In the genomic region with DNA sequence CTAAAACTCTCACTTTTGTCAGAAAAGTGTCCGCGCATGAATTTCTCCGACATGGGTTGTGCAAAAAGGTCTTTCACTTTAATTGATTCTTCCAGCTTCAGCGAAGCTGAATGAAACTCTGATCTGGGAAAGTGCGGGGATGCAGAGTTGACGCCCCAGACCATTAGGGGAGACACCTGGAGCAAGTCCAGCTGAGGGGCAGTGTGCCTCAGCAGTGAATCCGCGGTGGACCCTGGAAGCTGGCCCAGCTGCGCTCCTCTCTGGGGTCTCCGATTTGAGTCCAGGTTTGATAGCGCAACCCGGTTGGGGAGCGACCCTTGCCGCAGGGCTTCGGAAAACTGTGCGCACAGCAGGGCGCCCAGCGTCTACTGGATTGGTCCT, we compare ENCODE assay signal across 8 mouse cellular contexts. TPM values are rescaled to one million over a fixed set of nuclear protein-coding genes. Genes with fewer than 3 reads are reported as not detected.
DNase-seq lines count a peak whose midpoint lies in the region; ATAC-seq and TF ChIP-seq lines count a peak whose summit lies in the region.

No protein-coding gene starts in this region.

- H3K9me3 ChIP-seq in lung, embryonic 15.5 days: no peaks in the 10 kb centered on the region
- H3K9me3 ChIP-seq in intestine, postnatal 0 days (ENCODE audit: control insufficient read depth): no peaks in the 10 kb centered on the region
- no peaks in the 10 kb centered on the region for H3K9me3 ChIP-seq in neural tube, embryonic 14.5 days (ENCODE audit: control insufficient read depth, low read length)

- peak overlapping the region; percentile 65 for H3K4me2 ChIP-seq in lung, embryonic 15.5 days
- peak overlapping the region; percentile 73 for H3K4me2 ChIP-seq in intestine, postnatal 0 days (replicated peaks; ENCODE audit: low read depth)
- H3K4me2 ChIP-seq in neural tube, embryonic 14.5 days (ENCODE audit: low read depth, low read length): peak overlapping the region; percentile 69

- no peaks in the 10 kb centered on the region for H3K4me1 ChIP-seq in lung, embryonic 15.5 days
- no peaks in the 10 kb centered on the region for H3K4me1 ChIP-seq in intestine, postnatal 0 days (replicated peaks; ENCODE audit: control insufficient read depth, insufficient read depth, low read length)
- no peaks in the 10 kb centered on the region for H3K4me1 ChIP-seq in neural tube, embryonic 14.5 days (ENCODE audit: control insufficient read depth, insufficient read depth, low read length)

- no peak overlapping the region for H3K27ac ChIP-seq in lung, embryonic 15.5 days
- no peak overlapping the region for H3K27ac ChIP-seq in intestine, postnatal 0 days (ENCODE audit: low read depth, low read length)
- H3K27ac ChIP-seq in neural tube, embryonic 14.5 days (ENCODE audit: low read depth, low read length): no peak overlapping the region

- no peaks in the 10 kb centered on the region for H3K36me3 ChIP-seq in lung, embryonic 15.5 days
- no peaks in the 10 kb centered on the region for H3K36me3 ChIP-seq in intestine, postnatal 0 days (ENCODE audit: control insufficient read depth, insufficient read depth)
- no peaks in the 10 kb centered on the region for H3K36me3 ChIP-seq in neural tube, embryonic 14.5 days (ENCODE audit: control insufficient read depth, insufficient read depth, low read length)

- 11% methylated on average over 18 of the region's 18 CpGs for WGBS in lung, embryonic 15.5 days
- WGBS in intestine, postnatal 0 days: 8% methylated on average over 18 of the region's 18 CpGs
- 19% methylated on average over 18 of the region's 18 CpGs for WGBS in neural tube, embryonic 14.5 days

- no peak for ATAC-seq in lung, embryonic 15.5 days (ENCODE audit: borderline replicate concordance, extremely low read depth, low FRiP score, low TSS enrichment)
- ATAC-seq in intestine, postnatal 0 days: no peak
- ATAC-seq in neural tube, embryonic 14.5 days (ENCODE audit: low read depth): no peak
- ATAC-seq in CD4-positive, CD25-positive, alpha-beta regulatory T cell, adult 4 months: no peak

- peak; percentile 8 for DNase-seq in cerebellum, adult 9-10 months
- no peak for DNase-seq in cerebellum, adult 11-12 months
- DNase-seq in lung, postnatal 36 days: no peak
- DNase-seq in testis, postnatal 14 days (ENCODE audit: low spot score): no peak

- H3K4me3 ChIP-seq in lung, embryonic 15.5 days: peak overlapping the region; percentile 42
- H3K4me3 ChIP-seq in intestine, postnatal 0 days (ENCODE audit: low read depth, low read length): peak overlapping the region; percentile 38
- peak overlapping the region; percentile 43 for H3K4me3 ChIP-seq in neural tube, embryonic 14.5 days (ENCODE audit: low read depth, low read length)

- H3K27me3 ChIP-seq in lung, embryonic 15.5 days: peaks cover 5% of the 10 kb centered on the region; the same call in 1 of the 2 replicates
- 0 out of 2 replicates have a peak, but pooled peaks cover 3% of the 10 kb centered on the region for H3K27me3 ChIP-seq in intestine, postnatal 0 days (replicated peaks; ENCODE audit: control insufficient read depth, insufficient read depth, low read length)
- H3K27me3 ChIP-seq in neural tube, embryonic 14.5 days (ENCODE audit: control insufficient read depth, insufficient read depth, low read length): no peaks in the 10 kb centered on the region

- H3K9ac ChIP-seq in lung, embryonic 15.5 days: 0 out of 2 replicates have a peak overlapping the region, but pooled peaks have one; percentile 27
- H3K9ac ChIP-seq in intestine, postnatal 0 days (ENCODE audit: low read depth, low read length): no peak overlapping the region
- peak overlapping the region; percentile 46; the same call in 1 of the 2 replicates for H3K9ac ChIP-seq in neural tube, embryonic 14.5 days (replicated peaks; ENCODE audit: low read depth, low read length)

- TF ChIP-seq CTCF in intestine, postnatal 0 days (IDR thresholded peaks at IDR 0.05; ENCODE audit: low read depth): no peak

RNA-seq across cellular contexts. Expression of gene Pcdh11x, which starts 0.8 kb away (rescaled TPM):
- 3.4 TPM in 2 replicates for polyA plus RNA-seq in lung, embryonic 15.5 days (2015; fragmentation: Nextera tagmentation; extraction: Ambion mirVana)
- polyA plus RNA-seq in intestine, postnatal 0 days (2015; fragmentation: Nextera tagmentation; extraction: Ambion mirVana): 0.40 and 0.47 TPM in 2 replicates
- 44.3 and 65.4 TPM in 2 replicates for polyA plus RNA-seq in neural tube, embryonic 14.5 days (2014; fragmentation: Nextera tagmentation; extraction: Ambion mirVana)
- polyA plus RNA-seq in CD4-positive, CD25-positive, alpha-beta regulatory T cell, adult 4 months (2017; shearing (Covaris generic)): under 1 TPM in 1 of 2 experiments, not detected in 1; 0.12 TPM

RNA-seq across cellular contexts. Expression of gene H2afb3, which starts 22.0 kb away (rescaled TPM):
- polyA plus RNA-seq in lung, embryonic 15.5 days (2015; fragmentation: Nextera tagmentation; extraction: Ambion mirVana): not detected in 2 replicates
- polyA plus RNA-seq in intestine, postnatal 0 days (2015; fragmentation: Nextera tagmentation; extraction: Ambion mirVana): not detected in 2 replicates
- not detected in 2 replicates for polyA plus RNA-seq in neural tube, embryonic 14.5 days (2014; fragmentation: Nextera tagmentation; extraction: Ambion mirVana)
- not detected for polyA plus RNA-seq in CD4-positive, CD25-positive, alpha-beta regulatory T cell, adult 4 months (2017; shearing (Covaris generic))

Comparison
In these comparisons a context has a peak if more than half of its experiments do, and no peak if none do; other contexts are left out.
1. RNA of gene Pcdh11x, which starts 0.8 kb away (polyA plus RNA-seq): 44.3 to 65.4 TPM in neural tube, embryonic 14.5 days; 3.4 TPM in lung, embryonic 15.5 days, 0.40 to 0.47 TPM in intestine, postnatal 0 days and 0.12 TPM in CD4-positive, CD25-positive, alpha-beta regulatory T cell, adult 4 months; every median in the first group is over 10 times any median in the second.
2. Peak in every context shown above with its lines, with median percentiles within 50 percentile points of each other: H3K4me2 ChIP-seq and H3K4me3 ChIP-seq.